Mouse (Mus musculus) yolk sac, embryonic 10.5 days (tissue): Measurements from ENCODE around the gene Hnf4a.

Experiments used
- DNase-seq: peaks from one replicate; pipeline ENCODE4 v3.0.0-alpha.2; 2017; ENCODE audit warnings: low spot score

Hnf4a gene

DNA sequence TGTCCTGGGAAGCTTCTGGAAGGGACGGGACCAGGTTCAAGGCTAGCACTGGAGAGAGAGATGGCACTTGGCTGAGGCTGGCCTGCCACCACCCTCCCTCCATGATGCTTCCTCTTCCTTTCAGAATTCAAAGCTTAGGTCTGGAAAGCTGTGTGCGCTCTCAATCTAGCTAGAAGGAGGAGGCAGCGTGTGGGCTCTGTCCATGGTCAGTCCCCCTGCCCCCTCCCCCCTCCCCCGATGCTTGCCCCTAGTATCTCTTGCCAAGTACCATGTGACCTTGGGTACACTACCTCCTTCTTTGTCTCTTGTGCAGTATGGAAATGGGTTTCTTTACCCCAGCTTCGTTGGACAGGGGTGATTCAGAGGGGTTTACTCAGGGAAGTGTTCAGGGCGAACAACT, 42.2 kb downstream of the Hnf4a start:
- peak; percentile 59 for DNase-seq

DNA sequence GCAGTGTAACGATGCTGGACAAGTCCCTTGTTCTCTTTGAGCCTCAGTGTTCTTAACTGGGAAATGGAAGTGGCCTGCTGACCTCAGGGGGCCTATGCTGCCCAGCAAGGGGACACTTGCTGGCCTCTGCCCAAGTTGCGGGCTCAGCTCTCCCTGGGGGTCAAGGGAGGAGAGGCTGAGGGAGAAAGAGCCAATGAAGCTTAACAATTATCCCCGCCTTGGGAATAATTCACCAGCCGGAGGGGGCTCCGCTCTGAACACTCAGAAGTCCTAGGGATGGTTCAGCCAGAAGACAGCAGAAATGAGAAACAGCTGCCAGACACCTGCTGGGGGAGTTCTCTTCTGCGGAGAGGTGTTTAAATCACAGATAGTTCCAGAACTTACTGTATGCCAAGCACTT, 43.2 kb downstream of the Hnf4a start:
- peak; percentile 73 for DNase-seq

DNA sequence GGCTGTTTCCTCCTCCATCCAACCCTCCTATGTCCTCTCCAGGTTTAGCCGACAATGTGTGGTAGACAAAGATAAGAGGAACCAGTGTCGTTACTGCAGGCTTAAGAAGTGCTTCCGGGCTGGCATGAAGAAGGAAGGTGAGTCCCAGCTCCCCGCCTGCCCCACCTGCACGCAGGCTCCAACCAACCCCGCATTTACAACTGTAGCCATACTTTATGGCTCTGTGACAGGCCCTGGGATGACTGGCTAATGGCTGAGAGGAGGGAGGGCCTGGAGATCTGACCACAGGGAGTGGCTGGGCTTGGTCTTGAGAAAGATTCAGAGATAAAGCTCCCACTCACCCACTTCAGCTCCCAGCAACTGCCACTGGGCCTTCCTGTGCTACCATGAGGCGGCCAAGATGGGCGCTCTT, 45.9 kb downstream of the Hnf4a start:
- no peak for DNase-seq

DNA sequence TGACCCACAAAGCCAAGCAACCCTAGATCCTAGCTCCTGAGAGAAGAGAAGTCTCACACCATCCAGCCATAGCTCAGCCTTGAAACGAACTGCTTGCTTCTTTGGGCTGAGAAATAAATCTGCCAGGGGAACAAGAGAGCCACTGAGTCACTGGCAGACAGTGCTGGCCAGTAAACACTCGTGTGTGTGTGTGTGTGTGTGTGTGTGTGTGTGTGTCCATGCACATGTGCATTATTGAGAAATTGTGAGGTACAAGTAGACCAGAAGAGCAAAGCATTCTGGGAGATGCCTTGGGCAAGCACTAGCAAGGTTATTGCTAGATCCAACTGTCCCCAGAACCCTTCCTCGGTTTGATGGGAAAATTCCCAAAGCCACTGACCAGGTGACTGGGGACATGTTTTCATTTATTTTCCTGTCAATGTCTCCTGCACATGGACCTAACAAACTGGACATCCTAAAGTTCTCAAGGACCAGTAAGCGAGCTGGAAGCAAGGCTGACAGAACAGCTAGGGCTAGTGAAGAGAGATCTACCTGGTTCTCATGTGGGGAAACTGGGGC, 47.9 kb downstream of the Hnf4a start:
- DNase-seq: no peak

DNA sequence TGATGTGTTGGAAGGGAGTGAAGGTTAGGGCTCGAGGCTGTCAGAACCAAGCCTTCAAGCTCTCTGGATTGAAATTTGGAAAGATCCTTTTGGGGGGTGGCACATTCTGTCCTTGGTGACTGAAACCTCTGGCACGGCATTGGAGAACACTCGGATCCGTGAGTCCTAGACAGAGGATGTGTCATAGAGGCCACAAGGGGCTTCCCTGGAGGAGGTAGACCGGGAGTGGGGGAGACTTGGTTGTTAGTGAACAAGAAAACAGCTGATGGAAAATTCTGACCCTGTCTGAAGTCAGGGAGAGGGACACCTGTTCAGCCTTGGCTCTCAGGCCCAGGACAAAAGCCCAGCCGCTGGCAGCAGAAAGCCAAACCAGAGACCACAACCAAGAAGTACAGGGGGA, 48.4 kb downstream of the Hnf4a start:
- DNase-seq: no peak

DNA sequence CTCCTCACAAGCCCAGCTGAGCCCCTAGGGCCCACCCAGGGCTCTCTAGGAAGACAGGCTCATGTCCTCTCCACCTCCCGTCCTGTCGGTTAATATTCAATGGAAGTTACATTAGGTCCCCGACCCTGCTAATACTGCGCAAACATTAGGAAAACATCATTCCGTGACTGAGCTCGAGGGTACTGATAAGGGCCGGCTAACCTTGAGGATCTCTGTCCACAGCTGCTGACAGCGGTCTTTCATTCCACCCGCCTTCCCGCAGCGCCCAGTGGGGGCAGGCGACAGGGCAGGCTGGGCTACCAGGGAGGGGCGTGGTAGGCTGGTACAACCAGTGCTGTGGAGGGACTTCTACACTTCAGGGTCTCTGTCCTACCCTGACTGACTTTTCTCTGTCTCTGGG, 48.8 kb downstream of the Hnf4a start:
- DNase-seq: peak; percentile 88

DNA sequence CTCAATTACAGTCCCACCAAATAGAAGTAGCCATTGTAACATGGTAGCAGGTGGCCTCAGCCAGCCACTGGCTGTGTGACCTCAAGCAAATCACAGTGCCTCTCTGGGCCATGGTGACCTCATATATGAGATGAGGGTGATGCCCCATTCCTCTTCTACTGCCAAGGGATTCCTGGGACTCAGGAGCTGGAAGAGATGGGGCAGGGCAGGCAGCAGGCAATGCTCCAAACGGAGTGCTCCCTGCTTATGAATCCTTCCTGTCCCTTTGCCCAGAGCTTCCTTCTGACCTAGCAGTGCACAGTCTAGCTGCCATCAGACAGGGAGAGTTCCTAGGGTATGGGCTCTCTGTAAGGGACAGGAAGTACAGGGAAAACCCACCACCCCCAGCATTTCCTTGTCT, 51.9 kb downstream of the Hnf4a start:
- no peak for DNase-seq

DNA sequence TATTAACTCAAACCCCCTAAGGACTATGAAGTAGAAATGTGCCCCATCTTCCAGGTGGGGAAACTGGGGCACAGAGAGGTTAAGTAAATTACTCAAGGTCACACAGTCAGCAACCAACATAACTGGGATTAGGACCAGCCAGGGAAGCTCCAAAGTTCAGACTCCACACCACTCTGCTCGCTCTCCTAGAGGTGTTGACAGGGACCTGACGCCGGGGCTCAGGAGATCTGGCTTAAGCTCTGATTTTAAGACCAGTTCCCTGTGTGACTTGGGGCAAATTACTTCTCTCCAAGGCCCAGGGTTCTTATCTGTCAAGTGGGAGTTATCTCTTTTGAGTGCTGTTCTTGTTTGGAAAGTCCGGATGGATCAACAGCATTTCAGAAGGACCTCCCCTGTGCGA, 52.6 kb downstream of the Hnf4a start:
- peak; percentile 85 for DNase-seq

DNA sequence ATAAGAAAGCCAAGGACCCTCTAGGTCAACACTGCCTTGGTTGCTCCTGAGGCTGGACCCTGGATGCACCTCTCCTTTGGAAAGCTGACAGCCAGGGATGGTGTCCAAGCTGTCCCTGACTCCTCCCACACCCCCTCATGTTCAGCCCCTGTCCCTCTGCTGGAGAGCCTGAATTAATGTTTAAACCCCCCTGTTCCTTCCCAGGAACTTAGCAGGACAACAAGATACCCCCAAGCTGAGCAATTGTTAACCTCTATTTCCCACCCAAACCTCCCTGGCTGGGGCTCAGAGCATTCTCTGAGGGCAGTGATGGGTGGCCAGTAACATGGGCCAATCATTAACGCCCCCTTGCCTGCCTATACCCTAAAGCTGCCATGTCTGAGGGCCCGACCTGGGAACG, 53.6 kb downstream of the Hnf4a start:
- peak; percentile 75 for DNase-seq

DNA sequence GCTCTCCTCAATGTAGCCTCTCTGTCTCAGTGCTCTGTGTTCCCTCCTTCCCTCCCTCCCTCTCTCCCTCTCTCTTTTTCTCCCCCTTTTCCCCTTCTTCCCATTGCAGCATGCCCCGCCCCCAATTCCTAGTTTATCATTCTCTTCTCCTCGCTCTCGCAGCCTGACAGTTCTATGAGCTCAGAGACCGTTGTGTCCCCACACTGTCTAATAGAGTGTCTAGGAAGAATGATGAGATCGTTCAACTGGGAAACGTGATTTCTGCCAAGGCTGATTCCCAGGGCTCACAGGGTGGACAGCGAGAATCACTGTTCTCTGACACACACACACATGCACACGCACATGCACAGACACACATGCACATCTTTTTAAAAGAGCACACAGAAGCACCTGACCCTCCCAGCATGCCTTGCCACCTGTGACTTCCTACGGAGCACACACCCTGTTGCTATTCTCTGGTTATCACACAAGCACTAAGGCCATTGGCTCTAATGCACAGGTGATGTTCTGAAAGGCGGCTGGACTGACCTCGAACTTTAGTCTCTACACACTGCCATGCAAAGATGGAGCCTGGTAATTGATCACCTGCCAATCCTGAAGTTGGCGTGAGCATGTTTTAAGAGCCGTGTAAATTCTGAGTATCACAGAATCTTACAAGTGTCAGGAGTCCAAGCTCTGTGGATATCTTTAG, 54.8 kb downstream of the Hnf4a start:
- no peak for DNase-seq

DNA sequence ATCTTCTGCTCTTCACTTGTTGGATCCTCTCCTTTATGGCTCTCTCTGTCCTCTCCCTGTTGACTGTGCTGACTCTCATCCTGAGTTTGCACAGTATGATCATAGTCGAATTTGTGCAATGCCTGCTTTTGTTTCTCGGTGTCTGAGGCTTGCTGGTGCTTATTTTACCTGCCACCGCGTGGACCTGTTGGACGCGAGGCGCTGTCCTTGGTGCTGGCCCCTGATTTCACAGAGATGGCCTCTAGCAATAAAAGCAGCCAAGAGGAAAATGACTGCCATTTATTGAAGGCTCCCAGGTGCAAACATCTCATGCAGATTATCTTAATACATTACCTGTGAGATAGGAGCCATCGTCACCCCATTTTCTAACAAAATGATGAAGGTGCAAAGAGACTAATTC, 58.0 kb downstream of the Hnf4a start:
- DNase-seq: no peak

DNA sequence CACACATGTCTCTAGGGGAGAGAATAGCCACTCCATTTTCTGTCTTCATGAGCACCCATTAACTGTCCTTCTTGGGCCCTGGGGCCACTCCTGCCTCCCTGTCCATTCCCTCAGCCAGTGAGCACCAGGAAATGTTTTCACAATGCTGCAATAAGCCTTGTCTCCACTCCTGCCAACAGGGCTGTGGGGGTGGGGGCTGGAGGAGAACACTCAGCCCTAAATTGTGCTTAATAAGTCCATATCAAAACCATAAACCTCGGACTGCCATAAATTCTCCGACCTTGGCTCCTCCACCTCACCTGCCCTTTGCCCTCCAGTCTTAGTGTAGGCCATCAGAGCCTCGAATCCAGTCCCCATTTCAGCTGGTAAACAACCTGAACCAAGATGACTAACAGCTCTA, 67.7 kb downstream of the Hnf4a start:
- DNase-seq: no peak

DNA sequence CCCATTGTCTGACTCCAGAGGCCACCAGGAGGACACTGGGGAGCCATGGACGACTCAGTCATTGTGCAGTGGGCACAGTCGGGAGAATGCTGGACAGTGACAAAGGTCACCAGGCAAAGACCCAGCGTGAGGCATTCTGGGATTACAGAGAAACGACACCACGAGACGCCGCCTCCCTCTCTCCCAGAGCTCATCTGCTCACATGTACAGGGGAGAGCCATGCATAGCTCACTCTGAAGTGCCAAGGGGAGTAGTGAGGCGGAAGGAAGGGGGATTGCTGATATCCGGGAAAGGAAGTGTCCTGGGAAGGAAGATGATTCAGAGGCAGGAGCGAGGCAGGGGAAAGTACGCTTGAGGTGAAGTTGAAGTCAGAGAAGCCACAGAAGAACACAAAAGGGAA, 68.6 kb downstream of the Hnf4a start:
- DNase-seq: peak; percentile 78

DNA sequence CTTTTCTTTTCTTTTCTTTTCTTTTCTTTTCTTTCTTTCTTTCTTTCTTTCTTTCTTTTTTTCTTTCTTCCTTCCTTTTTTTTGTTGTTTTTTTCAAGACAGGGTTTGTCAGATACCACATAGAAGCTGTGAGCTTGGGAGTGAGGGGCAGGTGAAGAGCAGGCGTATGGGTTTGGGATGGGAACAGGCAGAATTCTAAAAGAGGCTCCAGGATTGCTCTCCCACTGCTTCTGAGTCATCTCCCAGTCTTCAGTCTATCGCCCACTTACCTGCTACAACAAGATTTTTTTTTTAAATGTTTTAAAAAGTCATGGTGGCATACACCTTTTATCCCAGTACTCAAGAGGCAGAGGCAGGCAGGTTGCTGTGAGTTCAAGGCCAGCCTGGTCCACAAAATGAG, 71.4 kb downstream of the Hnf4a start:
- DNase-seq: no peak

DNA sequence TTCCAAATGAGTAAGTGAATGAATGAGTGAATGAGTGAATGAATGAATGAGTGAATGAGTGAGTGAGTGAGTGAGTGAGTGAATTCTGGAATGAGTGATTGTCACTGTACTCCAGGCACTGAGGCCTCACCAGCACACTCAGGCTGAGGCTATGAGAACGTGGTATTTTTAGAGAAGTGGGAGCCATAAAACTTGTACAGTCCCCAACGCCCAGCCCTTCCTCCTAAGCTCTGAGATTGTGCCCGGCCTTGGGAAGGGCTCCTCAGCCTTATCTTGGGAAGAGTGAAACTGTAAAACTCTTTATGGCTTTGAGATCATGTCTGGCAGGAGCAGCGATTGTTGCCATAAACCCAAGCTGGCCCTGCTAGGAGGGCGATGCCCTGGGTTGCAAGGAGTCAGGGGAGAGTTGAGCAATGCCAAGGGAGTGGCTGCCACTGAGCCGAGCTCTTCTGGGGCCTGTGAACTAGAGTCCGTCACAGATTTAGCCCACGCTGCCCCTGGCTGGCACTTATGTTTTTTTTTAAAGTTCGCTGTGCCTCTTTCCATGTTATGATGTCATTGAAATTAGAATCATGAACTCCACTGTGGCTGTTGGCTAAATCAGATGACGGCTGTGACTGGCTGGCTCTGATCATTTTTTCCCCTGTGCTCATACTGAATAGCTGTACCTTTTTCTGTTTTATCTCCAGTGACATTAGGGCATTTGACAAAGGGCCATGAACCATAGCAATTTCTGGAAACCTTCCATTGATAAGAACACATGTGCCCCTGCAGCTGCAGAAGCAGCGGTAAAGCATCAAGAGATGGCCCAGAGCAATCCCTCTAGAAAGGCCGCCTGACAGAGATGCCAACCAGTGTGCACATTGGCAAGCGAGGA, 73.7 kb downstream of the Hnf4a start:
- DNase-seq: no peak

DNA sequence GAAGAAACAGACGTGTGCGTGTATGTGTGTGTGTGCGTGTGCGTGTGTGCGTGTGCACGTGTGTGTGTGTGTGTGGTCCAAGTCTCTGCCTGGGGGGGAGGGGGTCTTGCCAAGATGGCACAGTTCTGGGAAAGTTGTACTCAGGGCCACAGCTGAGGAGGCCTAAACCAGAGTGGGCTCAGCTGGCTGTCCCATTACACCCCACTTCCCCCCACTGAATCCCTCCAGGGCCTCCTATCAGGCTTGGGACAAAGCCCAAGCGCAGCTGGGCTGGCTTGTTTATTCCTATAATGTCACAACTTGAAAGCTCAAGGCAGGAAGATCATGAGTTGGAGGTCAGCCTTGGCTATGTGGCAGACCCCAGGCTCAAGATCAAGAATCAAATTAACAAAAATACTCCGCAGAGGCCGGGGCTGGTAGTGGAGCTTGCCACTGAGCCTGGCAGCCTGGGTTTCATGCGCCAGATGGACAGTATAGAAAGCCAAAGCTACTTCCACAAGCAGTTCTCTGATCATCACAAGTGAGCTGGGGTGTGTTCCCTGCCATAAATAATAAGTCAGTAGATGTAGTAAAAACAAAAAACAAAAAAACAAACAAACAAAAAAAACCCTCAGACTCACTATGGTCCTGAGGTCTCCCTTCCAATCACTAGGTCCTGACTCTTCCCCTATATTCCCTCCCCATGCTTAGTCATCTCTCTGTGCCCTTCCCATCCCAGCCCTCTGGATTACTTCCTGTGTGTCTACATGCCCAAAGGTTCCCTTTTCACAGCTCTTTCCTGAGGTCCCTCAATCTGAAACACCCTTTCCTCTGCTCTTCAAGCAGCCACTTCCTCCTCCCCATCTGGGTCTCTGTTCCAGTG, 76.8 kb downstream of the Hnf4a start:
- DNase-seq: no peak

DNA sequence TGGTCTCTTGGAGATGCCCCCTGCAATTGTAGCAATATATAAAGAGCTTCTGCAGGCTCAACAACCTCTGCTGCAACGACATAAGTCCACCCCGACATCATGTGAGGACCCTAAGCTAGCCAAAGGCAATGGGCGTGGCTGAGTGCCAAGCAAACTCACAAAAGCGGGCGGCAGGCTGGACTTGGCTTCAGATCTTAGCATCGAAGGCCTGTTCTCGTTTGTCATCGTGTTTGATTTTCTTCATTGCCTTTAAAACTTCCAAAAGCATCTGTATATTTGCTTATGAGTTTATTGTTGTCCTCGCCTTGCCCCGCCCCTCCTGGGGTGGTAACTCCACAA, 77.4 kb downstream of the Hnf4a start:
- DNase-seq: no peak

DNA sequence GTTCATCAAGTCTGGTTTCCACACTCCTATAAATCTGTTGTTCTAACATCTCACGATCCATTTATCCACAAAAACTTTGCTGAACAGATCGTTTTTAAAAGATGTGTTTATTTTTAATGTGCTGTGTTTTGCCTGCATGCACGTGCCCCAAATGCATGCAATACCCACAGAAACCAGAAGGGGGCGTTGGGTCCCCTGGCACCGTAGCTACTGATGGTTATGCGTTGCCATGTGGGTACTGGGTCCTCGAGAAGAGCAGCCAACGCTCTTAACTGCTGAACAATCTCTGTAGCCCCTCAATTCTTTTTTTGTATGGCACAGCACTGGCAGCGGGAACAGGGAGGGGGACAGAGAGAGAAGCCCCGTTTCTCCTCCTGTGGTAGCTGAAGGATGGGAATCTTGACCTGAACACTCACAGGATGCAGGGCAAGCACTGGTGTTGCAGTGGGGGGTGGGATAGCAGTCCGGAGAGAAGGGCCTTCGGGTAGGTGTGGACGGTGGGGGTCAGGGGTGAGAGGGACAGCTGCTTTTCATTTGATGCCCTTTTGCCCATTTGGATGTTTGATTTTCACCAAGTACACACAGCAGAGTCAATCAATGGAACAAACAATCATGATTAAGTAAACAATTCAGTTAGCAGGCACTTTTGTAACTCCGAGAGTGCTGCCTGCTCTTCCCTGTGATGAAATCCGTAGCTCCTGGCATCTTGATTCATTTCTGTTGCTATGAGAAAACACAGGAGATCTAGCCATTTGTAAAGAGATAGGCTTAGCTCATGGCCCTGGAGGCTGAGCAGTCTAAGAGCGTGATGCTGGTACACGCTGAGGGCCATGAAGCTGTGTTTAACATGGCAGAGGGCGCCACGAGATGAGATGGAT, 80.0 kb downstream of the Hnf4a start:
- DNase-seq: no peak

DNA sequence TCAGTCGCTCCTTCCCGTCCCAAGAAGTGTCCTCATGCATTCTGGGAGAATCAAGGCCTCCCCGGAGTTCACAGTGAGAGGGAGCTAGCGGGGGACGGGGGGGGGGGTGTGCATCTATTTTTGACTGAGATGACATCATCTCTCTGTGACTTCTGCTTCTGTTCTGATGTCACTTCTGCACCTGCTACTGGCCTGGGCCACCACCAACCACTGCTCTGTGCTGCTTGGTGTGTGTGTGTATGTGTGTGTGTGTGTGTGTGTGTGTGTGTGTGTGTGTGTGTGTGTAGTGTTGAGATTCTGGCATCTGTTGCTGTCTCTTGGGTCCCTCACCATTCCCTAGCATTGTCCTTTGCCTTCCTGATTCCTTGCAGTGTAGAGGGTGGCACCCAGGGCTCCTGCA, 80.9 kb downstream of the Hnf4a start:
- no peak for DNase-seq

DNA sequence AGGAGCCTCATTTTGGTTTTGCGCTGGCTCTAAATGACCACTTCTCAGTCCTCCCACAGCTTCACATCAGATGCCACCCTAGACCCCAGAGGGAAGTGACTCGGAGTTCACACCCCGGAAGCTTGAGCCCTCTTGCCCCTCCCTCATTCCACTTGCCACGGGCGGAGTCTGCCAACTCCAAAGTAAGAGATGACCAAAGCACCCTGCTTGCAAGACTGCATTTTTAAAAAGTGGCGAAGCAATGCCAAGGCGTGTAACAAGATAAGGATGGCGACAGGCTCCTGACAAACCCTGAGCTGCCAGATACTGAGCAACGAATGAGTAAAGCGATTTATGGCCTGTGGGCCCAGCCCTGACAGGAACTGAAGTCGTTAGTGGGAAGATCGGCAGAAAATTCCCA, 83.6 kb downstream of the Hnf4a start:
- no peak for DNase-seq

DNA sequence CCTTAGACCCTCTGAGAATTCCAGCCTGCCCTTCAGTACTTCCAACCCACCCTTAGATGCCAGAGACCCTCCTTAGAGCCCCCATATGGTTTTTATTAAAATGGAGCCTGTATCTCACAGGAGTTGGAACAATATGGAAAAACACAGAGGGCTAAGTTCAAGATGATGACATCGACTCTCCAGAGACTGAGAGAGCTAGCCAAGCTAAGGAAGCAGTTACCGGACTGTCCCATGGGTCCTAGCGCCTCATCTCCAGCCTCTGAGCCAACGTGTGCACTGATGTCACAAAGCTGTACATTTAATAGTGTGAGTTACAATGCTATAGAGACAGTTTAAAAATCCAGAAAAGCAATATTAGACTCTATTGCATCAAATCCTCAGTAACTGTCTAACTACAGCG, 84.4 kb downstream of the Hnf4a start:
- no peak for DNase-seq

DNA sequence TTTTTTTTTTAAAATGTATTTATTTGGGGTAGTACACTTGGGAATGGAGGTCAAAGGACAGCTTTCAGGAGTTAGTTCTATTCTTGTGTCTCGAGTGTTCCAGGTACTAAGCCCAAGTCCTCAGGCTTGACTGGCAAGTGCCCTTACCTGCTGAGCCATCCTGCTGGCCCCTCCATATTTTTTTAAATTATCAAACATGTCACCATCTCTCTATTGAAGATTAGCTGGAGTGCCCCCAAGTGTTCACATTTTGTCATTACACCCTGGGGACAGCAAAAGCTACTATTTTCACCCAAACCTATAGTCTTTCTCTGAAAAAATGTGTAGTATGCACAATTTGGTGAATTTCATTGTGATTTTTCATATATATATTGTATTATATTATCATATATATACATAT, 85.5 kb downstream of the Hnf4a start:
- no peak for DNase-seq
